Mouse (Mus musculus) R1 (cell line): ENCODE measurements around the gene Pygo2.
A peak's percentile ranks its signal among the peaks of the same experiment; 100 is the strongest.

ENCODE experiments used
- DNase-seq: peaks from one replicate; pipeline ENCODE4 v3.0.0-alpha.2; 2018; ENCODE audit warnings: low read depth, low spot score

Pygo2 gene

DNA sequence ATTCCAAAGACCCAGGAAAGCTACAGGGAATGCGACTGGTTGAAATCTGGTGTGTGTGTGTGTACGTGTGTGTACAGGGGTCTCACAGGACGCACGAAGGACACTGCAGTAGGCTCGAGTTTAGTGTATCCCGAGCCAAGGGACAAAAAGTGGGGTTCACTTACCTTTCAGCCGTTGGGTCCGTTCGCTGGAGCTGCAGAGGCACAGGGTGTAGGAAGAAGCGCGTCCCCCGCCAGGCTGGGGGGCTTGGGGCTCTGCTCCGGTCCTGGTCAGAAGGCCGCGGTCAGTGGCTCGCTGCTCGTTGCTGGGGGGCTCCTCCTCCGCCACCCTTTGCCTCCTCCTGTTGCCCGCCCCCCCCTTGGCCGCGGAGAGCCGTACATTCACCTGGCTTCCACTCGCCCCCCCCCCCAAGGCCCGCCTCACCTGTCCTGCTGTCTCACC lies 37.1 kb upstream of the Pygo2 start:
- no peak for DNase-seq

GRCm38 (mm10) chr3:89393605-89394004 lies 36.4 kb upstream of the Pygo2 start:
- peak; percentile 99 for DNase-seq

DNA sequence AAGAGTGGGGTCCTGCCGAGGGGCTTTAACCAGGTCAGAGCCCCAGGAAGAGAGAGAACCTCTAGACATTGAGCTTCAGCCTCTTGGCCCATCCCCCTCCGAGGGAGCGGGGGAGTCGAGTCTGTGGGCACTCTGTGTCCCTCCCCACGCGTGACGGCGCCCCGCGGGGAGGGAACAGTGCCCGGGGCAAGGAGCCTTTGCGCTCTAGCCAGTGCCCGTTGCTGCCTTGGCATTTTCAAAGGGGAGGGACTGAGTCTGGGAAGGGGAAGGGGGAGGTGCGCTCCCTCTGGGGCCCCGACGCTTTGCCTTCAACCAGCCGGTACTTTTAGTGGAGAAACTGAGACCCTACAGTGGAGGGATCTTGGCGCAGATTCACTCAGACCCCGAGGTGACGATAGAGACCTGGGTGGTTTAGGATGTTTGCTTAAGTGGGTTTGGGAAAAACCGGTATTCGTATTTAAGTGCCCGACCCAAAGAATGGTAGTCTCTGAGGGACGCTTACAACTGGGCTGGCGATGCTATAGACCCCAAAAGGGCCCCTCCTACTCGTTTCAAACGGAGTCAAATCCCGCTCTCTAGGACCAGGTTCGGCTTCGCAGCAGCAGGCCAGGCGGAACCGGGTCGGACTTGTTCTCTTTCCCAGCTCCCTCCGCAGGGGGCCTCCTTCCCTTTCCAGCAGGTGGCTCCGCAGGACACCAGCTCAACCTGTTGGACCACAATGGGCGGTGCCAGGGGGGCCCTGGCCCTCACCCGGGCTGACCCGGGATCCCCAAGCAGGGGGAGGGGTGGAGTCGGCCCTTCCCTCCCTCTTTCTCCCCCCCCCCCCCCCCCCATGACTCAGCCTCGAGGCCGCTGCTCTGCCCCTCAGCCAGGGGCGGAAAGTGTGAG lies 35.8 kb upstream of the Pygo2 start, which contains the start of gene Zbtb7b:
Gene Zbtb7b (minus strand): TSS at position 771 of the 888 bp plus-strand sequence.
- DNase-seq = peak; percentile 85

GRCm38 (mm10) chr3:89394894-89395256 lies 35.1 kb upstream of the Pygo2 start:
- peak; percentile 97 for DNase-seq

DNA sequence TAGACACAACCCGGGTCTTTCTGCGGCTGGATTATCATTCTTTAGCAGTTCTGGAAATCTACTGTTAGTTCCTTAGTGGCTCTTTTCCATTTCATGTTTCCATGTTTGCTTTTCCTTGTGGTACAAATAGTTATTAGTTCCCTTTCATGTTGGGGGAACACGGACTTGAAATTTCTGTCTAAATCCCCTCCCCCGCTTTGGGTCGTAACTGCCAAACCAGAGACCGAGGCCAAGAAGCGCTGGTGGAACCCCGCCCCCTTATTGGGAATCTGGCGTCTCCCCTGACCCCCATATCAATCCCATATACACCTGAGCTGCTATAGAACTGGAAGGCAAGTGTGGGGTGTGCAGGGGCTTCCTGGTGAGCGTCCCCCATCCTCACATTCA lies 34.6 kb upstream of the Pygo2 start:
- no peak for DNase-seq

DNA sequence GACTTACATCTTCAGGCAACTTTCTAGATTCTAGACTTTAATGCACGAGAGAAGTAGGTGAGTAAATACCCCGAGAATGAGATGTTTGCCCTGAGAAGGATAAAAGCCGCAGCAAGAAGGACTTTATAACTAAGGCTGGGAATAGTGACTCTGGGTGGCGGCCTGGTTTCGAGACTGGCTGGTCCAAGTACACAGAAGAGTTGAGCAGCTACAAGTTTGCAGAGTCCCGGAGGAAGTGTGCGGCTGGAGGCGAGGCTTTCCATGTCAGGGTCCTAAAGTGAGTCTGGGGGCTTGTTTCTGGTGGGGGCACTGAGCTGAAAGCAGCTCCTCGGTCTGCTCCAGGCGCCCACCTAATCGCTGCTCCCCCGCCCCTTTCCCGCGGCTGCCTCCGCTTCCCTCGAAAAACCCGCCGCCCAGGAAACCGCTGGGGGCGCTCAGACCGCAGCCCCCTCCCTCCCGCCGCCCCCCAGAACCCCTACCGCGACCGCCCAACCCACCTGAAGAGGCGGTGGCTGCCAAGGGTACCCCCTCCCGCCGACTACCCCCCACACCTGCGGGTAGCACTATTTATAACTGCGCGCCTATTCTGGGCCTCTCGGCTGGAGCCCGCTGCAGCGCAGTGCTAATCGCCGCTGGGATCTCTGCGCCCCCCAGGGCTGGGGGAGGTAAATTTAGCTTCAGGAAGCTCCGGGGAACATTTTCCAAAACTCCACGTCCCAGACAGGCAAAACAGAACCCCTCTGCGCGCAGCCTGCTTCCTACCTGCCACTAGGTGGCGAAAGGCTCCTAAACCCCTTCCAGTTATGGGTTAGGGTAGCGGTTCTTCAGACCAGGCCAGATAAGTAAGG lies 34.0 kb upstream of the Pygo2 start:
- peak; percentile 90 for DNase-seq

DNA sequence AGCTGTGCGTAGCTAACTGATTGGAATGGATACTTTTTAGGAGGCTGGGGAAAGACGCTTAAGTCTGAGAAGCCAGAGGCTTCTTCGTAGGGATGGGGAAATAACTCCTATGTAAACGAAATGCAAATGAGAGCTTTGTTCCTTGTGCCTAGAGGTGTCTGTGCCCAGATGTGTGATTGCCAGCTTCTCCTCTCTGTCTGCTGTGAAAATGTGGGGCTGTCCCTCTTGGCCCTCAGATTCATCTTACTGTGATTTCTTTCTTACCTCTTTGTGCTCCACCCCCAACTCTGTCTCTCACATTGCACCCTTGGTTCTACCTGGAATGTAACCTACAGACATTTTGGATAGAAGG lies 33.4 kb upstream of the Pygo2 start:
- DNase-seq = no peak

- DNase-seq = no peak
These were observed 28.7 kb upstream of the Pygo2 start for GRCm38 (mm10) chr3:89401329-89401728.

- DNase-seq = no peak
These were observed 27.3 kb upstream of the Pygo2 start, which contains the start of gene Lenep for GRCm38 (mm10) chr3:89402693-89403092. Gene Lenep (minus strand): TSS chr3:89402793.

DNA sequence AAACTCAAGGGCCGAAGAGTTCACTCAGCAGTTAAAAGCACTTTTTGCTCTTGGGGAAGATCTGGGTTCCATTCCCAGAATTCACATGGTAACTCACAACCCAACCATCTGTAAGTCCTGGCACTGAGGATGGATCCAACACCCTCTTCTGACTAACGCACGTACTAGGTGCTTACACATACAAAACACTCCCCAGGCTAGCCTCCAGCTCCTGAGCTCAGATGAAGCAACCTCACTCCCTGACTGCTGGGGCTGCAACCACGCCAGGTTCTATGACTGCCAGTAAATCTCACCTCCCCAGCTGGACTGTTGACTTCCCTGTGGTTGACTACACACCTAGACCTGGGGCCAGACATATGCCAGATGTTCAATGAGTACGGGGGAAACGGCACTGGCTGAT lies 23.1 kb upstream of the Pygo2 start:
- no peak for DNase-seq

- no peak for DNase-seq
These were observed 21.6 kb upstream of the Pygo2 start for GRCm38 (mm10) chr3:89408448-89408847.

- no peak for DNase-seq
These were observed 20.3 kb upstream of the Pygo2 start for GRCm38 (mm10) chr3:89409701-89410100.

DNA sequence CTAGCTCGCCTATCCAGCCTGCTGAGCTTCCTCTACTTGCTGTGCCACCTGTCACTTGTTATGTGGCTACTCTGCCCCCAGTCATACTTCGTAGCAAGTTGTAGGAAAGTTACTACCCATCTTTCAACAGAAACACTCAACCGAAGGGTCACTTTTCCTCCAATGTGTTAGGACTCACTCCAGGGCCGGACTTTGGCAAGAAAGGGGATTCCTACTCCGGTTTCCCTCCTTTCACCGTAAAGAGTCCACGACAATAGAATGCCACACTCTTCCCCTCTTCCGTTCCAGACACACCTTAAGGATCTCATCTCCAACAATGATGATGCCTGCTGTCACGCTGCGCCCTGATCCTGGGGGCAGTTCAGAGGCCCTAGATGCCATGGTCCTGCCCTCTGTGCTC lies 19.1 kb upstream of the Pygo2 start:
- DNase-seq = no peak

- peak; percentile 100 for DNase-seq
These were observed 18.3 kb upstream of the Pygo2 start, which contains the start of gene Flad1 for GRCm38 (mm10) chr3:89411490-89412393. Gene Flad1 (minus strand): TSS chr3:89411870.

GRCm38 (mm10) chr3:89416158-89416557 lies 13.9 kb upstream of the Pygo2 start:
- DNase-seq = no peak

DNA sequence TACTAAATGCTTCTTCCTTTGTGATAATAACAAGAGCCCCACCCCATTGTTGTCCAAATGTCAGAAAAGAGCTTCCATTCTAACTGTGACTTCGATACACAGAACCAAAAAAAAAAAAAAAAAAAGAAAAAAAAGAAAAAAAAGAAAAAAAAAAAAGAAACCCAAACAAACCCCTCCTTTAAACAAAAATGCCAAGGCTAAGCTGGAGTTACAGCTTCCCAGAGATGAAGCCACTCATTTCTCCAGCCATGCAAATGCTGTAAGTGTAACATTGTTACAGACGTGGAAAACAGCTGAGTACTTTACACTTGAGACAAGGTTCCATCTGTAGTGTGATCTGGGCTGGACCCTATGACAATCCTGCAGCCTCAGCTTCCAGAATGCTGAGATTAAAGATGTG lies 12.9 kb upstream of the Pygo2 start:
- no peak for DNase-seq

DNA sequence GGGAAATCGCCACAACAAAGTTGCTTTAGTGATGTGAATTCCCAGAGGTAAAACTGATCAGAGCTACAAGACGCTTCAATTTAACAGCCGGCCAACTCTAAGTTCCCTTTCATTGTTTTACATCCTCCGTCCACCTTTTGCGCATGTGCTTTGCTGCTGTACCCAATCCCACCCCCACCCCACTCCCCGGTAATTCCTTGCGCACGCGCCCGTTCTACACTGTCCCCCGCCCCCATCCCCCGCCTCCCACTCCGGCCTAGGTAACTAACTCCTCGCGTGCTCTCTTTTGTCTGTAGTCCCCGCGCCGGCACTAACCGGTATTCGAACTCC lies 12.2 kb upstream of the Pygo2 start:
- no peak for DNase-seq

DNA sequence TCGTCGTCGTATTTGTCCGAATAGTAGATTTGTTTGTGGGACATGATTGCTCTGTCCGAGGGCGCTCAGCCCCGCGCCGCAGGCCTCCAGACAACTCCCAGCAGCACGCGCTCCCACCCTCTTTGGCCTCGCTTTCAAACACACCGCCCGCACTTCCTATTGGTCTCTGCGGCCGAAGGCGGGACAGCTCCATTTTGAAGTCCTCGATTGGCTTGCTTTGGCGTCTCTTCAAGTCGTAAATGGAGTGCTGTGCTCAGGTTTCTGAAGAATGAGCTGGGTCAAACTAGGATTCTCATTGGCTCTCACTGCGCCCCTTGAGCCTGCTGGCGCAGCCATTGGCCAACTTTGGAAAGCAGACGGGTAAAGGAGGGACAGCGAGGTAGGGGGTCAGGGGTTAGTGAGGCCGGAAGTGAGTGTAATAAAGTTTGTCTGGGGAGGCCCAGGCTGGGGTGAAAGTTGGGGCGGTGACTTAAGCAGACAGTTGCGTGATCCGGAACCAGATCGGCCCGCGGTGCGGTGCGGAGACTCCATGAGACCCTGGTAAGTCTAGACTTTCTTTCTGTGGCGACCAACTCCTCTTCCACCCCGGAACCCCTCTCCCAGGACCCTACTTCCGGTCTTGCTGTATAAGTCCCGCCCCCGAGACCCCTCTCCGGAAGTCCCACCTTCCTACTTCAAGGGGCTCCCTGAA lies 11.7 kb upstream of the Pygo2 start, which contains the start of the genes Cks1b and Shc1:
Gene Cks1b (minus strand): TSS at position 214 of the 691 bp plus-strand sequence.
Gene Shc1 (plus strand): TSS at position 274 of the 691 bp plus-strand sequence.
- peak; percentile 100 for DNase-seq

- DNase-seq = peak; percentile 95
These were observed 11.2 kb upstream of the Pygo2 start for GRCm38 (mm10) chr3:89418861-89419250.

- DNase-seq = peak; percentile 98
These were observed 10.4 kb upstream of the Pygo2 start for GRCm38 (mm10) chr3:89419571-89419970.

DNA sequence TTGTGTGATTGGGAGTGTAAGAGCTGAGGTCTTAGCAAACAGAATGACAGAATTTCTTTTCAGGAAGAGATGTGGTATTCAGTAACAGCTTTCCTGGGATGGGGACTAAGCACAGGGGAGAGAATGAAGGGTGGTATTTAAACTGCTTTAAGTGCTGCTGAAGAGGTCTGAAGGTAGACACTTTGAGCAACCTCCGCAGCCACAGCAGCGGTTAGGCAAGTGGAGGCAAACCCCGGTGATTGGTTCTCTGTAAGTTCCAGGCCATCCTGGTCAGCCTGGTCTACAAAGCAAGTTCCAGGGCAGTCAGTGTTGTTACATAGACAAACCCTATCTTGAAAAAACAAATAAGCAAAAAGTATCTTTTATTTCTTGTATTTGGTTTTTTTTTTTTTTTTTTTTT lies 10.0 kb upstream of the Pygo2 start:
- no peak for DNase-seq
